Mouse (Mus musculus) CH12.LX (cell line): Measurements from ENCODE around the gene Oaz3. TPM values are rescaled to one million over a fixed set of nuclear protein-coding genes. Genes with fewer than 3 reads are reported as not detected.

ENCODE experiments used
- DNase-seq: peaks from one replicate; pipeline ENCODE4 v3.0.0-alpha.2; 2013; ENCODE audit errors: extremely low read depth
- H3K27ac ChIP-seq: 2 replicates; pipeline ENCODE4 v1.5.1; 2012; ENCODE audit warnings: low read depth, mild to moderate bottlenecking, control low read depth, moderate library complexity; ENCODE audit not compliant: insufficient read depth
- H3K27me3 ChIP-seq: replicated peaks from 2 replicates; pipeline ENCODE3; 2012; ENCODE audit warnings: inconsistent platforms
- H3K36me3 ChIP-seq, 2 experiments: replicated peaks in 1 of 2; 2 replicates each; pipeline versions ENCODE3 to v1.6.1; 2012; ENCODE audit warnings: inconsistent platforms in 1 of 2, low read length in 1 of 2, mild to moderate bottlenecking in 1 of 2, mixed read lengths in 1 of 2, moderate library complexity in 1 of 2; ENCODE audit not compliant: control insufficient read depth in 1 of 2, insufficient read depth in 1 of 2
- H3K4me1 ChIP-seq, 2 experiments: 2 replicates each; pipeline ENCODE4 v1.6.1; 2012; ENCODE audit warnings: inconsistent platforms in 1 of 2, moderate library complexity in 1 of 2; ENCODE audit not compliant: insufficient read depth in 2 of 2, control insufficient read depth in 1 of 2
- H3K4me2 ChIP-seq: 2 replicates; pipeline ENCODE4 v1.6.1; 2012; ENCODE audit warnings: low read depth, mild to moderate bottlenecking, control low read depth; ENCODE audit not compliant: poor library complexity, insufficient read depth, severe bottlenecking
- H3K4me3 ChIP-seq, 3 experiments: fragments of 150-350 bp in 1 of 3; sonication (generic) in 1 of 3; replicated peaks in 1 of 3; 2 replicates each; pipeline versions ENCODE3 to v1.5.1; 2011 to 2012; ENCODE audit warnings: low read depth in 2 of 3, low read length in 2 of 3, mild to moderate bottlenecking in 2 of 3, moderate library complexity in 2 of 3, control low read depth in 1 of 3, improper control_type of control experiment in 1 of 3, inconsistent platforms in 1 of 3, mixed read lengths in 1 of 3; ENCODE audit not compliant: poor library complexity in 1 of 3
- H3K79me2 ChIP-seq: replicated peaks from 2 replicates; pipeline ENCODE4 v1.6.1; 2012; ENCODE audit warnings: mild to moderate bottlenecking, moderate library complexity; ENCODE audit not compliant: control insufficient read depth, poor library complexity, insufficient read depth, severe bottlenecking; ENCODE audit errors: extremely low read depth
- H3K9ac ChIP-seq: 2 replicates; pipeline ENCODE4 v1.6.1; 2012; ENCODE audit warnings: low read depth, mild to moderate bottlenecking, control low read depth, moderate library complexity; ENCODE audit not compliant: insufficient read depth
- H3K9me3 ChIP-seq: replicated peaks from 2 replicates; pipeline ENCODE3; 2012; ENCODE audit warnings: low read length, inconsistent platforms, mixed read lengths
- CHD2 ChIP-seq: IDR thresholded peaks from 2 replicates; pipeline ENCODE4 v1.6.1; 2011; ENCODE audit warnings: low read length, improper control_type of control experiment
- JUND ChIP-seq: conservative IDR thresholded peaks from 2 replicates; pipeline ENCODE4 v1.6.1; 2011; ENCODE audit warnings: low read depth, low read length, improper control_type of control experiment
- MXI1 ChIP-seq: IDR thresholded peaks from 2 replicates; pipeline ENCODE4 v1.6.1; 2011; ENCODE audit warnings: mild to moderate bottlenecking, low read depth, low read length, improper control_type of control experiment
- MYC ChIP-seq: IDR thresholded peaks from 2 replicates; pipeline ENCODE4 v1.6.1; 2011; ENCODE audit warnings: low read depth, mild to moderate bottlenecking, improper control_type of control experiment, low read length
- NELFE ChIP-seq: IDR thresholded peaks from 2 replicates; pipeline ENCODE4 v1.6.1; 2011; ENCODE audit warnings: low read depth, low read length, improper control_type of control experiment
- NRF1 ChIP-seq: IDR thresholded peaks from 2 replicates; pipeline ENCODE4 v1.6.1; 2014; ENCODE audit warnings: low read depth, mild to moderate bottlenecking, inconsistent platforms, low read length, improper control_type of control experiment, moderate library complexity
- POLR2A ChIP-seq: IDR thresholded peaks from 2 replicates; pipeline ENCODE4 v1.6.1; 2011; ENCODE audit warnings: low read depth, mild to moderate bottlenecking, improper control_type of control experiment, low read length
- POLR2AphosphoS2 ChIP-seq: IDR thresholded peaks from 2 replicates; pipeline ENCODE4 v1.6.1; 2011; ENCODE audit warnings: low read depth, low read length, improper control_type of control experiment
- SMC3 ChIP-seq: IDR thresholded peaks from 2 replicates; pipeline ENCODE4 v1.6.1; 2011; ENCODE audit warnings: low read depth, low read length, improper control_type of control experiment
- TCF12 ChIP-seq: IDR thresholded peaks from 2 replicates; pipeline ENCODE4 v1.6.1; 2014; ENCODE audit warnings: low read depth, mild to moderate bottlenecking, inconsistent platforms, low read length, improper control_type of control experiment
- UBTF ChIP-seq: IDR thresholded peaks from 2 replicates; pipeline ENCODE4 v1.6.1; 2012; ENCODE audit warnings: low read depth, mild to moderate bottlenecking, inconsistent platforms, low read length, improper control_type of control experiment, moderate library complexity
- USF1 ChIP-seq: IDR thresholded peaks from 2 replicates; pipeline ENCODE4 v1.6.1; 2014; ENCODE audit warnings: low read depth, mild to moderate bottlenecking, inconsistent platforms, low read length, improper control_type of control experiment
- ZC3H11A ChIP-seq: IDR thresholded peaks from 2 replicates; pipeline ENCODE4 v1.6.1; 2012; ENCODE audit warnings: low read depth, mild to moderate bottlenecking, inconsistent platforms, low read length, improper control_type of control experiment
- ZMIZ1 ChIP-seq: IDR thresholded peaks from 2 replicates; pipeline ENCODE4 v1.6.1; 2012; ENCODE audit warnings: low read depth, mild to moderate bottlenecking, inconsistent platforms, low read length, improper control_type of control experiment
- ZNF384 ChIP-seq: IDR thresholded peaks from 2 replicates; pipeline ENCODE4 v1.6.1; 2012; ENCODE audit warnings: low read depth, low read length, improper control_type of control experiment, inconsistent platforms
- dilution Hi-C: fragments of 300-500 bp; cut with MboI; formaldehyde crosslinking; loops from 2 replicates; pipeline ENCODE4 v1.14.3; 2020; ENCODE audit warnings: low sequenced_read_pairs; ENCODE audit not compliant: extremely low pct_unique_long_range_greater_than_20kb, extremely low pct_ligation_motif_present
- in situ Hi-C: fragments of 300-500 bp; cut with MboI; formaldehyde crosslinking; loops from 3 replicates; pipeline ENCODE4 v1.14.3; 2019; ENCODE audit warnings: low sequenced_read_pairs, low pct_ligation_motif_present, low pct_unique_long_range_greater_than_20kb, mixed read lengths
- polyA plus RNA-seq: library from polyadenylated mRNA; unstranded; fragments of >175 nt; gene quantifications from 2 replicates; pipeline ENCODE4 v1.2.1, GENCODE M21; 2012; ENCODE audit warnings: low read depth; ENCODE audit not compliant: insufficient read length
- total RNA-seq, 2 experiments: library from RNA; depleted of rRNA; stranded (reverse); fragments of 300-350 nt in 1 of 2; fragments of >200 nt in 1 of 2; gene quantifications; 2 replicates each; pipeline ENCODE4 v1.2.3; 2012 to 2014

The Oaz3 gene
- total and polyA plus RNA-seq, 3 experiments: 0.51 to 0.71 TPM; not detected in 1

- Histone ChIP-seq H3K27me3 (no peaks in the 10 kb centered on the region), H3K4me3 (no peak within 1 kb of the TSS), H3K4me2 (no peak within 1 kb of the TSS)
- in situ Hi-C loops (no loop called here), dilution Hi-C loops (no loop called here)
- no peak for TF ChIP-seq ZMIZ1
- no peak for TF ChIP-seq NRF1
- TF ChIP-seq SMC3: no peak
- TF ChIP-seq, all 38 proteins: peak for 0
- DNase-seq: no peak
- H3K79me2 ChIP-seq: no peaks in the 10 kb centered on the region
- H3K36me3 ChIP-seq: peaks cover 0 to 4% of the 10 kb centered on the region in 2 experiments
- H3K9ac ChIP-seq: no peak within 1 kb of the TSS
- H3K27ac ChIP-seq: no peak within 1 kb of the TSS
- H3K4me1 ChIP-seq: peaks cover 0 to 26% of the 10 kb centered on the region in 2 experiments
- H3K9me3 ChIP-seq: no peaks in the 10 kb centered on the region
Measured at GRCm38 (mm10) chr3:94480291-94480884, 36.7 kb upstream of the Oaz3 start, which contains the start of gene Riiad1. Gene Riiad1, minus strand, starts transcription at chr3:94480341.

- TF ChIP-seq ZC3H11A: no peak
- no peak for TF ChIP-seq MXI1
- no peak for TF ChIP-seq POLR2AphosphoS2
- TF ChIP-seq ZMIZ1: no peak
- no peak for TF ChIP-seq TCF12
- TF ChIP-seq UBTF: no peak
- TF ChIP-seq USF1: no peak
- DNase-seq: no peak
- dilution Hi-C loops (no loop called here), in situ Hi-C loops (no loop called here)
- Histone ChIP-seq H3K27me3 (no peaks in the 10 kb centered on the region), H3K79me2 (no peaks in the 10 kb centered on the region), H3K4me2 (no peak overlapping the region), H3K27ac (no peak overlapping the region), H3K36me3 (peaks cover 0 to 4% of the 10 kb centered on the region in 2 experiments), H3K9ac (no peak overlapping the region), H3K4me1 (peaks cover 0 to 26% of the 10 kb centered on the region in 2 experiments), H3K4me3 (no peak overlapping the region), H3K9me3 (no peaks in the 10 kb centered on the region)
Measured at GRCm38 (mm10) chr3:94479564-94479963, 35.8 kb upstream of the Oaz3 start.

- DNase-seq: no peak
- peaks cover 0 to 2% of the 10 kb centered on the region in 2 experiments for H3K36me3 ChIP-seq
- peaks cover 0 to 26% of the 10 kb centered on the region in 2 experiments; a peak in 3 of 4 replicates for H3K4me1 ChIP-seq
- H3K27ac ChIP-seq: no peak overlapping the region
- H3K9ac ChIP-seq: no peak overlapping the region
- H3K27me3 ChIP-seq: no peaks in the 10 kb centered on the region
- no peak overlapping the region for H3K4me2 ChIP-seq
- TF ChIP-seq CHD2: no peak
- TF ChIP-seq MYC: no peak
- TF ChIP-seq JUND: no peak
- TF ChIP-seq POLR2A: no peak
- no peak for TF ChIP-seq ZNF384
- no peak for TF ChIP-seq ZMIZ1
- no peak for TF ChIP-seq NELFE
- TF ChIP-seq NRF1: no peak
- TF ChIP-seq, all 38 proteins: peak for 0
- Histone ChIP-seq H3K79me2 (no peaks in the 10 kb centered on the region), H3K9me3 (no peaks in the 10 kb centered on the region), H3K4me3 (no peak overlapping the region)
- in situ Hi-C loops: no loop called here
- dilution Hi-C loops: no loop called here
Measured at GRCm38 (mm10) chr3:94478591-94479169, 35.0 kb upstream of the Oaz3 start.
